Mouse (Mus musculus) activated CD4-positive, CD25-positive, alpha-beta regulatory T cell, adult 4 months (primary cell): Measurements from ENCODE around the gene Wap. TPM values are rescaled to one million over a fixed set of nuclear protein-coding genes. Genes with fewer than 3 reads are reported as not detected.
"Not testable (repeated sequence)": the region's sequence is repeated elsewhere in the genome, so short reads cannot be mapped to it uniquely, and the experiment has no call there.

Source experiments
- ATAC-seq: one replicate; pipeline ENCODE4 v1.8.0; 2017
- polyA plus RNA-seq, 2 experiments: library from polyadenylated mRNA; unstranded; fragments of 100-300 nt; shearing (Covaris generic); gene quantifications; one replicate each; pipeline ENCODE4 v1.2.1; 2017

Wap gene
- not detected for polyA plus RNA-seq

GRCm38 (mm10) chr11:6638537-6638936 lies at the start of gene Wap:
TSS of gene Wap (minus strand) at chr11:6638637.
- no peak for ATAC-seq

GRCm38 (mm10) chr11:6684741-6685140 lies 46.3 kb upstream of the Wap start:
- ATAC-seq = no peak

- ATAC-seq = peak; percentile 38
These were observed 42.0 kb upstream of the Wap start for GRCm38 (mm10) chr11:6680397-6680818.

- peak; percentile 79 for ATAC-seq
These were observed 41.4 kb upstream of the Wap start for GRCm38 (mm10) chr11:6679694-6680396.

GRCm38 (mm10) chr11:6677530-6677929 lies 39.1 kb upstream of the Wap start:
- ATAC-seq = no peak

- ATAC-seq = no peak
These were observed 38.2 kb upstream of the Wap start for GRCm38 (mm10) chr11:6676641-6677040.

GRCm38 (mm10) chr11:6675402-6675801 lies 37.0 kb upstream of the Wap start:
- ATAC-seq = no peak

GRCm38 (mm10) chr11:6674701-6675100 lies 36.3 kb upstream of the Wap start:
- no peak for ATAC-seq

GRCm38 (mm10) chr11:6670826-6671225 lies 32.4 kb upstream of the Wap start:
- ATAC-seq = no peak

GRCm38 (mm10) chr11:6670044-6670443 lies 31.6 kb upstream of the Wap start:
- no peak for ATAC-seq

- ATAC-seq = no peak
These were observed 30.6 kb upstream of the Wap start for GRCm38 (mm10) chr11:6669041-6669440.

- no peak for ATAC-seq
These were observed 28.2 kb upstream of the Wap start for GRCm38 (mm10) chr11:6666634-6667033.

GRCm38 (mm10) chr11:6661206-6661605 lies 22.8 kb upstream of the Wap start:
- no peak for ATAC-seq

- no peak for ATAC-seq
These were observed 19.8 kb upstream of the Wap start, which contains the start of gene Ramp3 for GRCm38 (mm10) chr11:6658271-6658670. TSS of gene Ramp3 (plus strand) at chr11:6658521.

- peak; percentile 71 for ATAC-seq
These were observed 16.5 kb upstream of the Wap start for GRCm38 (mm10) chr11:6654903-6655302.

GRCm38 (mm10) chr11:6652978-6653377 lies 14.5 kb upstream of the Wap start:
- not testable (repeated sequence) for ATAC-seq

GRCm38 (mm10) chr11:6650519-6650918 lies 12.1 kb upstream of the Wap start:
- no peak for ATAC-seq

- ATAC-seq = no peak
These were observed 9.6 kb upstream of the Wap start for GRCm38 (mm10) chr11:6647831-6648724.

GRCm38 (mm10) chr11:6644566-6644965 lies 6.1 kb upstream of the Wap start:
- ATAC-seq = no peak

- ATAC-seq = no peak
These were observed 635 bp upstream of the Wap start for GRCm38 (mm10) chr11:6639072-6639471.

GRCm38 (mm10) chr11:6636150-6636549 lies 2.3 kb downstream of the Wap start:
- ATAC-seq = no peak

- no peak for ATAC-seq
These were observed 8.8 kb downstream of the Wap start for GRCm38 (mm10) chr11:6629655-6630054.

GRCm38 (mm10) chr11:6628568-6628967 lies 9.9 kb downstream of the Wap start:
- ATAC-seq = no peak

- peak; percentile 38 for ATAC-seq
These were observed 10.7 kb downstream of the Wap start for GRCm38 (mm10) chr11:6627731-6628130.
